Mouse (Mus musculus): ENCODE results near the gene Arhgap27.

- TF ChIP-seq CTCF (IDR thresholded peaks at IDR 0.05; ENCODE audit: low read depth) (no peak), EP300 (IDR thresholded peaks at IDR 0.05; ENCODE audit: low read depth) (no peak)
These were observed 59.0 kb downstream of the Arhgap27 start for GRCm38 (mm10) chr11:103304525-103304924.
